Mouse (Mus musculus) thymus, postnatal 4 days (tissue): ENCODE results near the gene Hspa1a.
"Not testable (repeated sequence)": the region's sequence is repeated elsewhere in the genome, so short reads cannot be mapped to it uniquely, and the experiment has no call there.

Experiments used
- DNase-seq: peaks from one replicate; pipeline ENCODE4 v3.0.0; 2021

Gene Hspa1a

DNA sequence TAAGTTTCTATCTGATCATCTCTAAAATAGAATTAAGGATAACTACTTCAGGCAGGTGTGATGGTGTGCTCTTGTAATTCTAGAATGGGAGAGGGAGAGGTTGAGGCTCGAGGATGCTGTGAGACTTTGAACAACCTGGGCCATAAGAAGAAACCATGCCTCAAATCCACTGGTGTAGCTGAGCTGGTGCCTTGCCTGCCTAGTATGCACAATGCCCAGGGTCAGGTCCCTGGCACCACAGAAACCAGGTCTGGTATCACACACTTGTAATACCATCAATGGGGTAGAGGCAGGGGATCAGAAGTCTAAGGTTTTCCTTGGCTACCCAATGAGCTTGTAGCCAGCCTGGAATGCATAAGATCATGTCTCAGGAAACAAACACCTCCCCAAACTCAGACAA lies 9.1 kb downstream of the Hspa1a start:
- no peak for DNase-seq

DNA sequence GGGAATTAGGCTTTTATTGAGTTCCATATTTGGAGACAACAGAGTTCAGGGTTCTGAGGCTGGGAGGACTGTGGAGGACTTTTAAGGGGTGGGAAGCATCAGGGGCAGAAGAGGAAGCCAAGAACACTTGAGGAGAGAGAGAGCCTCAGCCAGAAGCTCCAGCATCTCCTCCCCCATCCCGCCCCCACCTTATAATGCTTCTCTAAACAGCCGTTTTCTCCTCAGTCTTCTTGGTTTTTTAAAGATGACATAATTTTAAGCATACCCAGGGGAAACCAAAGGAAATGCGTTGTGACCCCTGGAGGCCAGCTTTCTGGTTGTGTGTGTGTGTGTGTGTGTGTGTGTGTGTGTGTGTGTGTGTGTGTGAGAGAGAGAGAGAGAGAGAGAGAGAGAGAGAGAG lies 9.8 kb downstream of the Hspa1a start:
- no peak for DNase-seq

DNA sequence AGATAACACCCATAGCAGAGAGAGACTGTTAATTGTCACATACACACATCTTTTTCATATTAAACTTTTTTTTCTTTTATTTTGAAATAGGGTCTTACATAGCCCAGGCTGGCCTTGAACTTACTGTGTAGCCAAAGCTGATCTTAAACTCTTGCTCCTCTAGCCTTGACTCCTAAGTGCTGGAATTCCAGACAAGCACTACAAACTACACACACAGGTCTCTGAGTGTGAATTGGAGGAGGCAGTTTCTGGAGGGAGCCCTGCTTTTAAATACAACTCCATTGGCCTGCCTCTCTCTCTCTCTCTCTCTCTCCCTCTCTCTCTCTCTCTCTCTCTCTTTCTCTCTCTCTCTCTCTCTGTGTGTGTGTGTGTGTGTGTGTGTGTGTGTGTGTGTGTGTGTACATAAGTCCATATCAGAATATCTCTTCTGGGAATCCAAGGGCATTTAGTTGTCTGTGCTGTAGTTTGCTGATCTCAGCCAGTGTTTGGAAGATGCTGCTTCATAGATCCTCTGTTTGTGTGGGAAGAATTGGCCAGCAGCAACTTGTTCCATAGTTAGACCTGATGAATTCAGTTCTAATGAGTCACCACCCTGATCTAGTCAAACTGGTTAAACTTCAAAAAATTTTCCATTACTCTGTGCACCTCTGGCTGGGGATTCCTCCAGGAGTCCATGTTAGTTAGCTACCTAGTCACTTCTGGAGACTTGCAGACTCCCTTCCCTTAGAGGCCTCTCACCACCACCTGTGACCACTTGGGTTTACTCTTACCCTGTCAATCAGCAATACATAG lies 11.1 kb downstream of the Hspa1a start:
- no peak for DNase-seq

DNA sequence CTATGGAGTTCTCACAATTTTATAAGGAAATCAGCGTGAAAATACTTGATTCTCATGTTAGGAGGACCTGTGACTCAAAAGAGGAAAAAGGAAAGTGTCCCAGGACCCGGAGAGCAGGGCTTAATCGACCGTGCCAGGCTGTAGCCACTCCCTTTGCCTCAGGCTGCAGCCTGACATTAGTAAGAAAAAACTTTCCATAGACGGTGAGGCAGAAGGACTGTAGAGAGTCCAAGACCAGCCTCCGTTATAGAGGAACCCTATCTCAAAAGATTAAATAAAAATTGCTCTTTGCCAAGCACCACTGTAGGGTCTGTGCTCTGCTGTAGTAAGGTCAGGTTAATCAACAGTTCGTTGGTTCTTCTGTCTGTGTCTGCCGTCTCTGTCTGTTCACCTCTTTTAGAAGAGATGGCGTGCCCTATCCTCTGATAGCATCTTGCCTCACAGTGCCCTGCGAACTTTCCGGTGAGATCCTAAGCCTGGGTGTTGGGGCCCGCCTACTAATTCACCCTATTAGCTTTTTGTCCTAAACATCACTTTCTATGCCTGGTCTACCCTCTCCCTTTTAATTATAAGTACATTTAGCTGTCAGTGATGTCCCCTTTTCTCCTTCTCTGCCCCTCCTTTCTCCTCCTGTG lies 12.0 kb downstream of the Hspa1a start:
- no peak for DNase-seq

DNA sequence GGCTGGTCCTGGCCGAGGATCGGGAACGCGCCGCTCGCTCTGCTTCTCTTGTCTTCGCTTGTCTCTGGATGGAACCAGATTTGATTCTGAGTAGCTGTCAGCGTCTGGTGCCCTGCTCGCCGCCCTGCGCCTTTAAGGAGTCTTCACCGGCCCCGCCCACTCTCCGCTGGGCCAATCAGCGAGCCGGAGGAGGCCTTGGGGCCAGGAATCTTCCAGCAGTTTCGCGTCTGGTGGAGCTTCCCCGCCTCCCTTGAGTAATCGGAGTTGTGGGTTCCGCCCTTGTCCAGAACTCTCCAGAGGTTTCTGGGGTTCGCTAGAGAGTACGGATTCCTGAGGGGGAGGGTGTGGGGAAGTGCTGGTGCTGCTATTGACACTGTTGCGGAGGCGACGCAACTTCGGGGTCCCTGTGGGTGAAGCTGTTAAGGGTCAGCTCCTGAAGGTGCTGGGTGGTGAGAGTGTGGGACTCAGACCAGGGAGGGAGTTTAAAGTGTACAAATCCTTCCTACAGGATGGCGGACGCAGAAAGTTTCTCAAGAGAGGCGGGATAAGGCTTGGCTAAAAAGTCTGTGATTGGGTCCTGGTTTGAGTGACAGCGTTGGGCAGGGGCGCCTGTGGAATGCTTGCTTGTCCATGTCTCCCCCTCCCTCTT lies 12.7 kb downstream of the Hspa1a start, which contains the start of gene Hspa1b:
TSS of gene Hspa1b (minus strand) at position 109 of the 649 bp plus-strand sequence.
- DNase-seq: peak; percentile 75

DNA sequence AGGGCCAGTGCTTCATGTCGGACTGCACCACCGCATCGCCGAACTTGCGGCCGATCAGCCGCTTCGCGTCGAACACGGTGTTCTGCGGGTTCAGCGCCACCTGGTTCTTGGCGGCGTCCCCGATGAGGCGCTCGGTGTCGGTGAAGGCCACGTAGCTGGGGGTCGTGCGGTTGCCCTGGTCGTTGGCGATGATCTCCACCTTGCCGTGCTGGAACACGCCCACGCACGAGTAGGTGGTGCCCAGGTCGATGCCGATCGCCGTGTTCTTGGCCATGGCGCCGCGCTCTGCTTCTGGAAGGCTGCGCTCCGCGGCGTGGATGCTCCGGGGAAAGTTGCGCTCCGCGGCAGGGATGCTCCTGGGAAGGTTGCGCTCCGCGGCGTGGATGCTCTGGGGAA lies 13.2 kb downstream of the Hspa1a start:
- peak; percentile 28 for DNase-seq

DNA sequence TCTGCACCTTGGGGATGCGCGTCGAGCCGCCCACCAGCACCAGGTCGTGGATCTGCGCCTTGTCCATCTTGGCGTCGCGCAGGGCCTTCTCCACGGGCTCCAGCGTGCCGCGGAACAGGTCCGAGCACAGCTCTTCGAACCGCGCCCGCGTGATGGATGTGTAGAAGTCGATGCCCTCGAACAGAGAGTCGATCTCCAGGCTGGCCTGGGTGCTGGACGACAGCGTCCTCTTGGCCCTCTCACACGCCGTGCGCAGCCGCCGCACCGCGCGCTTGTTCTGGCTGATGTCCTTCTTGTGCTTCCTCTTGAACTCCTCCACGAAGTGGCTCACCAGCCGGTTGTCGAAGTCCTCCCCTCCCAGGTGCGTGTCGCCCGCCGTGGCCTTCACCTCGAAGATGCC lies 14.0 kb downstream of the Hspa1a start:
- not testable (repeated sequence) for DNase-seq

DNA sequence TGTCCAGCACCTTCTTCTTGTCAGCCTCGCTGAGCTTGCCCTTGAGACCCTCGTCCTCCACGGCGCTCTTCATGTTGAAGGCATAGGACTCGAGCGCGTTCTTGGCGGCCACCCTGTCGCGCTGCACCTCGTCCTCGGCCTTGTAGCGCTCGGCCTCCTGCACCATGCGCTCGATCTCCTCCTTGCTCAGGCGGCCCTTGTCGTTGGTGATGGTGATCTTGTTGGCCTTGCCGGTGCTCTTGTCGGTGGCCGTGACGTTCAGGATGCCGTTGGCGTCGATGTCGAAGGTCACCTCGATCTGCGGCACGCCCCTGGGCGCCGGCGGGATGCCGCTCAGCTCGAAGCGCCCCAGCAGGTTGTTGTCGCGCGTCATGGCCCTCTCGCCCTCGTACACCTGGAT lies 14.7 kb downstream of the Hspa1a start:
- not testable (repeated sequence) for DNase-seq

DNA sequence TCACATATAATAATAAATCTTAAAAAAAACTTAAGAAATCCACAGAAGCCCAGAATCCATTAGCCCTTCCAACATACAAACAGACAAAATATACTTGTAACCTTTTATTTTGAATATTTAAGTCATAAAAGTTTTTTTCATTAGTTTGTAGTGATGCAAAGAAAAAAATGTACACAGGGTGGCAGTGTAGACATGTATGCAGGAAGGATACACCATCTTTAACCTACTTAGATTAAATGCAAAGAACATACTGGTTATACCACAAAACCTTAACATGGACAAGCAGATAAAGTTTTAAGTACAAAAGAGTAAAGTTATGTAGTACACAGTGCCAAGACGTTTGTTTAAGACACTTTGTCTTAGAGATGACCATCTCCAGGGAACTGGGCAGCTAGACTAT lies 15.6 kb downstream of the Hspa1a start:
- DNase-seq: no peak

DNA sequence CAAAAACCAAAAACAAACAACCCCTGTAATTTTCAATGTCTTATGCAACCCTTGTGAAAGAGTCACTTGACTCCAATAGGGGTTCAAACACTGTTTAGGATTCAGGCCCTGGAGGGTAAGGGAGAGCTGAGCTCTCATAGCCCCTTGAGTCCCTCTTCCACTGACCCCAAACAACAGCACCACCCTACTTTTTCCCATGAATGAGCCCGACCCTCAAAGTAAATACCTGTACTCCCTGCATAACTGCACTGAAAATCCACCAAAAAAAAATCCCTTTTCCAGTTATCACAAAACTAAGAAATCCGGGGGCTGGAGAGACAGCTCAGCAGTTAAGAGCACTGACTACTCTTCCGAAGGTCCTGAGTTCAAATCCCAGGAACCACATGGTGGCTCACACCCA lies 16.1 kb downstream of the Hspa1a start:
- DNase-seq: no peak

DNA sequence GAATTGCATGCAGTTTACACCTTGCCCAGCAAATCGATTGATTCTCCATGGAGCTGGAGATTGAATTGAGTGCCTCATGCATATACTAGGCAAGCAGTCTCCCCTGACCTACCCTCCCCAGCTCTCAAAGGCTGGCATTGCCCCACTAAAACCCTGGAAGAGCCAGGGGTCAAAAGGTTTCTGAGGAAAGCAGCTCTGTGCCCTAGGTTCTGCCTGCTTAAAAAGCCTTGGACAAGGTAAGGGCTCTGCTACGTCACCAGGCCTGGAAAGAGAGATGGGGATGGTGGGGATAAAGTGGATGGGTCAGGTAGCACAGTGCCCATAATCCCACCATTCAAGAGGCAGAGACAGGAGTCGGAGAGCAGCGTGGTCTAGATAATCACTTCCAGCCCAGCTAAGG lies 17.1 kb downstream of the Hspa1a start:
- DNase-seq: no peak

DNA sequence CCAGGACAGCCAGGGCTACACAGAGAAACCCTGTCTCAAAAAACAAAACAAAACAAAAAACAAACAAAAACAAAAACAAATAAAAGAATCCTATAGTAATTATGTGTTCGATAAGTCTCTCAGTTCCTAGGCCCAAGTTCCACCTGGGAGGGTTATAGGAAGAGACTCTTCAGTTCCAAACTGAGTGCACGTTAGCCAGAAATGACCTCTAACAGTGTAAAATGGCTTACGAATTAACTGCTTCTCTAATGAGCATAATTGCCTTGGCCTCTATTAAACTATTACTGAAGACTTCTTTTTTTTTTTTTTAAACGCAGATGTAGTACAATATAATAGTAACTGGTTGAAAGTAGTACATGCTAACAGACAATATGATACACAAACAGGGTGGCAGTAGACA lies 18.1 kb downstream of the Hspa1a start:
- DNase-seq: no peak

DNA sequence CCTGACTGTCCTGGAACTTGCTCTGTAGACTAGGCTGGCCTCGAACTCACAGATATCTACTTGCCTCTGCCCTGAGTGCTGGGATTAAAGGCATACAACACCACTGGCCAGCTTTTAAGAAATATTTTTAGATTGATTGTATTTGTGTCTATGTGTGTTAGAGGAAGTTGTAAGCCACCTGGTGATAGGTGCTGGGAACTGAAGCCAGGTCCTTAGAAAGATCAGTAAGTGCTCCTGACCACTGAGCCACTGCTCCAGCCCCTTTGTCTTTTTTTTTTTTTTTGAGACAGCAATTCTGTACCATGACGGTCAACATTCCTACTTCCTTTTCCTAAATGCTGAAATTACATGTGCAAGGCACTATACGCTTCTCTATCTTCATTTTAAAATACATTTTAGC lies 18.7 kb downstream of the Hspa1a start:
- no peak for DNase-seq

DNA sequence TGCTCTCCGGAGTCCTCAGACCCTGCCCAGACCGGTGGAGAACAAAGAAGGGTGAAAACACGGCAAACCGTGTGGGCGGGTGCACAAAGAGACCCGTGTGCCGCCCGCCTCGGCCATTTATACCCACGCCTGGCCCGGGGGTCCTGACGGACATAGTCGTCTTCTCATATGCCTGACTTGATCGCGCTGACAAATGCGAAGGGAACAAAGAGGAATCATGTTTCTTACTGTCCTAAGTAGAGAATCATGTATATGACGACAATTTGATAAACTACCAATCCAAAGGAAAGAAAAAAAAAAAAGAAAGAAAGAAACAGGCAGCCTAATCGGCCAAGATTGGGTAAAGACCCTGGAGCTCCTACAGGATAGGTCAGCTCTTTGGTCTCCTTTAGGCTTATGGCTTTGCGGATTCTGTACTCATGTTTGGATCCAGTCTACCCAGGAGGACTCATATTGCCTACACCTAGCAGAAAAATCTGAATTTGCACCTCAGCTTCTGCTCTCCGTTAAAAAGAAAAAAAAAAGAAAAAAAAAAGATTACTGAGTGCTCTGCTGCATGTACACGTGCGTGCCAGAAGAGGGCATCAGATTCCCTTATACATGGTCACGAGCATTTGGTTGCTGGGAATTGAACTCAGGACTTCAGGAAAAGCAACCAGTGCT lies 19.4 kb downstream of the Hspa1a start:
- peak; percentile 86 for DNase-seq

DNA sequence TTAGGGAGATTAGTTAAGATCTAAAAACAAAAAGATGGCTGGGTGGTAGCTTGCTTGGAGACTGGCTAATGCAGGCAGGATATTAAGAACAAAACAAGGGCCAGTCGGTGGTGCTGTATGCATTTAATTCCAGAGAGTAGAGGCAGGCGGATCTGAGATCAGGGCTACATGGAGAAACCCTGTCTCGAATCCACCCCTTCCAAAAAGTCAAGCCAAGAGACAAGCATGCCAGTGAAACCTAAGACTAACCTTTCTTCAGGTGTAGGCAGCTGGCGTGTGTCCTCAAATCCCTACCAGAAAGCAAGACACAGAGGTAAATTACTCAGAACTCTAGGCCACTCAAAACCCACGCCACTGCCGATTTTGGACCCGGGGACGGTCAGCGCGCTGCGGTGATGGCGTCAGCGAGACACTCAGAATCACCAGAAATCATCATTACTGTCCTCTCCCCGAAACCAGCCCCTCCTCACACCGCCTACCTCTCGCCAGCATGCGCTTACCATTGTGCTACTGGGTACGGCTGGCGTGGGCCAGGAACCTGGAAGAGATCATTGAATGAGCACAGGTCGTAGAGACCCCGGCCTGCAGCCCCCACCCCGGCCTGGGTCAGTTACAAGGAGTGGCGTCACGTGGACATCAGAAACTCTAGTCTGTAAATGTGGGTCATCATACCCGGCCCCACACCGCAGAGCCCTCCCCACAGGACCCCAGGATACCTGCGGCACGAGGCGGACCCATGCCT lies 20.1 kb downstream of the Hspa1a start:
- DNase-seq: no peak

DNA sequence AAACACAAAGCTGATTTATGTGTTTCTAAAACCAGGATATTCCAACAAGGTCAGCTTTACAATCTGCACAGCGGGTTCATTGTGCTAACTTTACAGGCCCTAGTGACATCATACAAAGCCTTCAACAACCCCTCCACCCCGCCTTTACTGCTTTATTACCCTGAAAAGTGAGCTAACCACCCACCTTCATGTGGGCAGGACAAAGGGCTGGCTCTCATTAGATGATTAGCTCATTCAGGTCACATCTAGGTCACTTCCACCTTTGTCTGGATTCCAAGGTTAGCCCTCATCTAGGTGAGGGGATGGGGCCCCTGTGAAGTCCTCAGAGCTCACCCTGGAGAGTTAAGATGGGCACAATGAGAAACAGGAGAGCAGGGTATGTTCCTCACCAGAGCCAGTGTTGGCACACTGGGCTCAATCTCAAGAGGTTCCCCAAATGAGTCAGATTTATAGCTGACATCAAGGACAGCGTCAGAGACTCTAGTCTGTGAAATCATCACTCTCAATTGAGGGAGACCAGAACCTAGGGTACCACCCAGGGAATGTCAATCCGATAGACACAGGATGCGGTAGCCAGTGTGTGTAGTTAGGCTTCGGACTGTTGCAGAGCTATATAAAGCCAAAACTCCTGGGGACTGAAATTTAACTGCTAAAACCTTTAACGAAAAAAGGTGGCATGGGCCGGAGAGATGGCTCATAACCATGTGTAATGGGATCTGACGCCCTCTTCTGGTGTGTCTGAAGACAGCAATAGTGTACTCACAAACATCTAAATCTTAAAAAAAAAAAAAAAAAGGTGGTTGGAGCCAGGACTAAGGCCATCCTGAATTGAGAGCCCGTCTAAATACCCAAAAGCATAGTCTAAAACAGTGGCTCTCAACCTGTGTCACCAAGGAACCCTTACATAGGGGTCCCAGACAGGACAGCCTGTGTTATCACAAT lies 21.2 kb downstream of the Hspa1a start:
- no peak for DNase-seq

DNA sequence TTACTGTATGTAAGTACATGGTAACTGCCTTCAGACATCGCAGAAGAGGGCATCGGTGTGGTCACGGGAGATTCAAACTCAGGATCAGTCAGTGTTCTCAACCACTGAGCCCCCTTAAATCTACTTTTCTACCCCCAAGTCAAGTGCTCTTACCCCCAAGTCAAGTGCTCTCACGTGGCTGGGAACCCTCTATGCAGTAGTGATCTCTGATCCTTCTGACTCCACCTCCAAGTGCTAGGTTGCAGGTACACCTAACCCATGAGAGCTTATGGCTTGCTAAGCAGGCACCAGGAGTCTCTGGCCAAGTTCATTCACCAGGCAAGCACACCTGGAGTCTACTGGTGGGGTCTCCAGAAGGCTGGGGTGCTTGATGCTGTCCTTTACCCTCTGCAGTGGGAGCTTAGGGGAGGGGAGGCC lies 22.4 kb downstream of the Hspa1a start:
- DNase-seq: no peak

DNA sequence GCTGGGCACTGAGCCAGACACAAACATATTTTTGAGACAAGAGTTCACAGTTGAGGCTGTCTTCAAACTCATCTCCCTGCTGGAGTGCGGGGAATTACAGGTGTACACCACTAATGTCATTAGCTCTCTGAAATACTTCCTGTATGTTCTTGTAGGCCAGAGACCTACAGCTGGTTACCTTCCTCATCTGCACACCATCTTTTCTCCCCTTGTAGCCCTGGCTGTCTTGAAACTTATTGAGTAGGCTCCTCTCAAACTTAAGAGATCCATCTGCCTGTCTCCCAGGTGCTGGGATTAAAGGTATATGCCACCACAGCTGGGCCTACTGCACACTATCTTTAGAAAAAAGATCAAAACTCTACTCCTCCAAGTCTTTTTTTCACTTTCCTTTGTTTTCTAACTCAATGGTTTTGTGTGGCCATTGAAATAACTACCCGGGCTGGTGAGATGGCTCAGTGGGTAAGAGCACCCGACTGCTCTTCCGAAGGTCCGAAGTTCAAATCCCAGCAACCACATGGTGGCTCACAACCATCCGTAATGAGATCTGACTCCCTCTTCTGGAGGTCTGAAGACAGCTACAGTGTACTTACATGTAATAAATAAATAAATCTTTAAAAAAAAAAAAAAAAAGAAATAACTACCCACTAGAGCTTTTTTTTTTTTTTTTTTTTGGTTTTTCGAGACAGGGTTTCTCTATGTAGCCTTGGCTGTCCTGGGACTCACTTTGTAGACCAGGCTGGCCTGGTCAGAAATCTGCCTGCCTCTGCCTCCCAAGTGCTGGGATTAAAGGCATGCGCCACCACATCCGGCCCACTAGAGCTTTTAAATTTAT lies 23.0 kb downstream of the Hspa1a start:
- DNase-seq: not testable (repeated sequence)

DNA sequence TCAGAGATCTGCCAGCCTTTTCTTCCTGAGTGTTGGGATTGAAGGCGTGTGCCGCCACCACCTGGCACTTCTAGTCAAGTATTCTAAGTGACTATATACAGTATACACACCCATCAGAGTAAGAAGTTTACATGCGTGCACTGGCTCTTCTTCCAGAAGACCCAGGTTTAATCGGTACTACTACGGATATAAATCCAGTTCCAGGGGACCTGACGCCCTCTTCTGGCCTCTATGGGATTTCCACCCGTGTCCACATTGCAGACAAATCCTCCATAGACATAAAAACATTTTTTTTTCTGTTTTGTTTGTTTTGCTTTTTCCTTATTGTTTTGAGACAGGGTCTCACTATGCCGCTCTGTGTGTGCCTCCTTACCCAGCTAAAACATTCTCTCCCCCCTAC lies 24.4 kb downstream of the Hspa1a start:
- peak; percentile 41 for DNase-seq

DNA sequence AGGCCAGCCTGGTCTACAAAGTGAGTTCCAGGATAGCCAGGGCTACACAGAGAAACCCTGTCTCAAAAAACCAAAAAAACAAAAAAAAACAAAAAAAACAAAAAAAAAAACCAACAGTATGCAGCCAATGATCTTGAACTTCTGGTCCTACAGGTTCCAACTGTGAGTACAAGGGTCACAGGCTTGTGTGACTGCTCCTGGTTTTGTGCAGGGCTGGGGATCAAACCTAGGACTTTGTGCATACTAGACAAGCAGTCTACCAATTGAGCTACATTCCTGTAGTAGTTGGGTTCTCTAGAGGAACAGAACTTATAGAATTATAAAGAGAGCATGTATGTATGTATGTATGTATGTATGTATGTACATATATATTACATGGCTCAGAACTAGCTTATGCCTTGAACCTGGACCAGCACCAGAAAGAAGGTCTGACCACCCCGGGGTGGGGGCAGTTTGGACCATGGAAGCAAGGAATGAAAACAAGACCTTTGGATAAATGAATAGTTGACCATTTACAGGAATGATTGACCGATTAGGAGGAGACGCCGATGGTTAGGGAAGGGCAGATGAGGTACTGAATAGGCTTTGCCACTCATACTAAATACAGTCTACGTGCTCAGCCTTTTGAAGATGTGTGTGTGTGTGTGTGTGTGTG lies 25.3 kb downstream of the Hspa1a start:
- no peak for DNase-seq
